Mouse (Mus musculus): ENCODE measurements around the gene Cacng5.

The Cacng5 gene

GRCm38 (mm10) chr11:107914634-107915226, at the start of gene Cacng5:
TSS of gene Cacng5 (minus strand) at chr11:107915055.
- no peak for DNase-seq (ENCODE audit: low read depth, low spot score)

DNA sequence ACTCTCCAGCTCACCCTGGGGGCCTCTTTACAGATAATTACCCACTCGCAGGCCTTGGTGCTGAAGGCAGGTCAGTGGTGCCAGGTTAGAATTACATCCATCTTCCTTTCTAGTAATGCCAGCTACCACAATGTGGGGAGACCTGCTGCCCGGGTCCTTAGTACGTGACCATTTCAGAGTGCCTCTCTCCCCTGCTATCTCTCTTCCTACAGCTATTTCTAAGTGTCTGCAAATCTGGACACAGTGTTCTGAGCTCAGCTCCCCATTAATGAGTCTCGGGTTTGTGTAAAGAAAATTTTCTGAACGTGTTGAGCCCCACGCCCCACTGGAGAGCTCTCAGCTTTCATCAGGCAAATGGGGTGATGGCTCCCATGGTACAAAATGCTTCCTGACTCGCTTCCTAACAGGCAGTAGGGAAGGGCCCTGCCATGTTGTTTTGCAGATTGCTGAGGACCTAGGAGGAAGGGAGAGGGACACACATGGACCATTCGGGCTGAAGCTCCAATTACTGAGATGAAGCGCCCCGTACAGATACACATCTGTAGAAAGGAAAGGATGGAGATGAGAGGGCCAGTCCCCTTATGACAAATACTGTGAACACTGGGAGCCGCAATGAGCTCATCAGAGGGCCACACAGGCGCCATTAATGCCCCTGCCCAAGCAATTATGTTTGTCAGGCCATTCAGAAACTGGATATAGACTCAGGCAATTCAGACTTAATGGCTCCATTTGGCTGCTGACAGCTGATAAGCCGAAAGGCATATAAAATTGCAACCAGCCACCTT, 42.9 kb upstream of the Cacng5 start:
- no peak for DNase-seq (ENCODE audit: low read depth, low spot score)

GRCm38 (mm10) chr11:107955191-107956062, 40.6 kb upstream of the Cacng5 start:
- DNase-seq (ENCODE audit: low read depth, low spot score) = no peak

DNA sequence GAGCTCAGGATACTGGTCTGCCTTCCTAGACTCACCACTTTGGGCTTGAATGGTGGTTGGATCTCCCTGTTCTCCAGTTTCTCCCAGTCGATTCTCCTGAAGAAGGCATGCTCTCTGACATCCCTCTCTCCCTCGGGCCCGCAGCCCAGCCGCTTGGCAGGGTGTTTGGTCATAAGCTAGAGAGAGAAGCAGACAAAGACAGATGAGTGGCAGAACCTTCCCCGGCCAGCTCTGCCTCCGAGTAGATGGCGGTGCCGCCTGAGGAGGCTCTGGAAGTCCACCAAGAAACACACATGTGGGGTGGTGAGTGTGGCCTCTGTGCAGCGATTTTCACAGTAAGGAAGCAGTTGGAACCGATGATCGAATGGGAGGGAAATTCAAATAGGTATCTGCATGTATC, 36.6 kb upstream of the Cacng5 start:
- DNase-seq (ENCODE audit: low read depth, low spot score) = no peak

DNA sequence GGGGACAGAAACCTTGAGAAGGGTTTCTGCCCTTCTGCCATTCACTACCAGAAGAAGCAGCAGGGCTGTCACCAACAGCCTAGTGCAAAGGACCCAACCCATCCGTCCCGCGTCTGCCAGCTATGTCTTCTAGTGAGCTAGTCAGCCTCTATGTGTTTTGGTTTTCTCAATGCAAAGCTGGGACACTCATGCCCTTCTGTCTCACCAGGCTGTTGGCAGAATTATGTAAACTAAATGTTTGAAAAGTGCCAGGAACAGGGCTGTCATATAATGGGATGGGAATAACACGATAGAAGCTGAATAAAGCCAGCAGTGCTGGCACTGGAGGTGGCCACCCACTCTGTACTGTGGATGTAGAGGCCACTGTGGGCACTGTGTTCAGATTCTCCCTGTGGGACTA, 35.8 kb upstream of the Cacng5 start:
- DNase-seq (ENCODE audit: low read depth, low spot score) = no peak

DNA sequence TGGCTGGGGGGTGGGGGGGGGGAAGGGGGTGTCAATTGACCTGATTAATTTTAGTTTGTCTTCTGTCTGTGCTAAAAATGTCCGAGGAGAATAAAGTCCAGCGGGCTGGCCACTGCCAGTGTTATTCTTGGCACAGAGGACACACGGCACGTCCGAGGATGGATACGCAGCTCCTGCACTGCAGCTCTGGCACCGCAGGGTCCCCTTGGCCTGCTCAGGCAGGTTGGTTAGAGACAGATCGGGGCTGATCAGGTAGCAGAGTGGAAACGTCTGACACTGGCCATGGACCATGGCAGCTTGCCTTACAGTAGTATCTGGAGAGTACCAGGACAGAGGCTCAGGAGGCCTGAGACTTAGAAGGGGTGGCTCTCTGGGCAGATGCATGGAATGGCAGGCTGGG, 35.4 kb upstream of the Cacng5 start:
- DNase-seq (ENCODE audit: low read depth, low spot score) = no peak

DNA sequence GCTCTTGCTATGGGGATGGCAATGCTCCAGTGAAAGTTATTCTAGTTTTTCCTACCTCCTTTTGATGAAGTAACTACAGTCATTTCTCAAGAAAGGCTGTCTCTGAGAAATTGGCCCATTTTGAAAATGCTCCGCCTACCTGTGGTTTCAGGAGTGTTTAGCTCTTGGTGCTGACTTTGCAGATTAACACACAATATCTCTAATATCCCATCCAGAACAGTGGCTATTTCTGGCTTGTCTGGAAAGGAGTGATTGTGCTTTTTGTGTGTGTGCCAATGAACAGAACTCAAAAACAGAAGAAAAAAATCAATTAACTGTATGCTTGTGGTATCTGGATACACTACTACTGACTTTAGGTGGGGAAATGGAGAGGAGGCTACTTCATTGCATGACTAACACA, 33.1 kb upstream of the Cacng5 start:
- DNase-seq (ENCODE audit: low read depth, low spot score) = no peak

- no peak for DNase-seq (ENCODE audit: low read depth, low spot score)
Observed at GRCm38 (mm10) chr11:107946823-107947222, 32.0 kb upstream of the Cacng5 start.

- no peak for DNase-seq (ENCODE audit: low read depth, low spot score)
Observed at GRCm38 (mm10) chr11:107936929-107937328, 22.1 kb upstream of the Cacng5 start.

DNA sequence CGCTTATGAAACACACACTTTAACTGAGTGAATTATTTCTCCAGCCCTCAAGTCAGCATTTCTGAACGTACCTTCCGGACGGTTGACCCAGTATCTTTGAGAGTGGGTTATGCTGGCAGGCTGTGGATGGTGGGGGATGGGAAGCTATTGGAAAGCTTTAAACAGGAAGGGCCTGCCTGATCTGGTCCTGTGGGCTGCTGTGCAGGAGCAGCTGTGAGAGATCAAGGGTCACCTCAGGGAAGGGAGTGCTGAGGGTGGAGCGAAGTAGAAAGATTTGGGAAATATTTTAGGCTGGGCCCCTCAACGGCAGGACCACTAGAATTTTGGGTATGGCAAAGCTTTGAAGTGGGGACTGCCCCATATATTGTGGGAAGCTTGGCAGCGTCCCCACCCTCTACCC, 16.9 kb upstream of the Cacng5 start:
- DNase-seq (ENCODE audit: low read depth, low spot score) = no peak

GRCm38 (mm10) chr11:107931288-107931687, 16.4 kb upstream of the Cacng5 start:
- no peak for DNase-seq (ENCODE audit: low read depth, low spot score)

- DNase-seq (ENCODE audit: low read depth, low spot score) = no peak
Observed at GRCm38 (mm10) chr11:107929712-107930111, 14.9 kb upstream of the Cacng5 start.

- no peak for DNase-seq (ENCODE audit: low read depth, low spot score)
Observed at GRCm38 (mm10) chr11:107919852-107920508, 5.1 kb upstream of the Cacng5 start.

GRCm38 (mm10) chr11:107917721-107918235, 2.9 kb upstream of the Cacng5 start:
- DNase-seq (ENCODE audit: low read depth, low spot score) = no peak

GRCm38 (mm10) chr11:107913317-107913716, 1.5 kb downstream of the Cacng5 start:
- no peak for DNase-seq (ENCODE audit: low read depth, low spot score)

- DNase-seq (ENCODE audit: low read depth, low spot score) = no peak
Observed at GRCm38 (mm10) chr11:107905364-107905763, 9.5 kb downstream of the Cacng5 start.

DNA sequence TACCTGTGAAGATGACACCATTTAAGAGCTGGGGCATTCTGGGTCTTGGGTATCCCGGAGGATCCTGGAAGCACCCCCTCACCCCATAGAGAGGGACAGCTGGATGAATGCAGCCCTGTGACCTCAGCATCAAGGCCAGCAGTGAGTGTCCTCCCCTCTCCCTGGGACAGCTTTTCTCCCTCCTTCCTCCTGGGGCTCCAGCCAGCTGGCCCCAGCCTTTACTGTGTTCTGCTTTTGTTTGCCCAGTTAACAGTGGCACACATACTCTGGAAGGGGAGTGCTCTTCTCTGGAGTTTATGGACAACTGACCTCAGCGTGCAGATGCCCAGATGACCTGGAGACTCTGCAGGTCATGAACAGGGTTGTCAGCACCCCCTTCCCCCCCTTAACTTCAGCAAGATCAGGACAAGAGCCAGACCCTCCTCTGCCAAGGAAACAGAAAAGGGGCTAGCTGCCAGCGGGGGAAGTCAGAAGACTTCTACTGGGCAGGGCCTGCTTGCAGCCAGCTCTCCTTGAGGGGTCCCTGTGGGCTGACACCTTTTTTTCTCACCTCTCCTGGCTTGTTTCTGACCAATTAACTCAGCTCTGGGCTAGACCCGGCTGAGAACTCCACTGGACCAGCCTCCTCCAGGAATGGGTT, 10.8 kb downstream of the Cacng5 start:
- DNase-seq (ENCODE audit: low read depth, low spot score) = no peak

DNA sequence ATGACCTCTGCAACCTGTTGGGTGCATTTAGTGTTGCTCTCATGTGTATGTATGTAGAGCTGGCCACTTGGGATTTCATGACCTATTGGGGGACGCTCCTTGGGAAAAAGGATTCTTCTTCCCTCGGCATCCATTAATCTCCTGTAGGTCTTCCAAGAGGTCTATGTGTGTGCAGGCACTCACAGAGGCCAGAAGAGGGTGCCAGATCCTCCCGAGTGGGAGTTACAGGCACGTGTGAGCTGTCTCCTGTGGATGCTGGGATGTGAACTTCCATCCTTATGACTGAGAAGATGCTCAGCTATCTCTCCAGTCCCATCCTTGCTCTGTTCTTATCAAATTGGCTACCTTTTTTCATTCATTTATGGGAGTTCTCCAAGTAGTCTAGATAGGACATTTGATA, 14.4 kb downstream of the Cacng5 start:
- no peak for DNase-seq (ENCODE audit: low read depth, low spot score)

GRCm38 (mm10) chr11:107898698-107899097, 16.2 kb downstream of the Cacng5 start:
- no peak for DNase-seq (ENCODE audit: low read depth, low spot score)

- DNase-seq (ENCODE audit: low read depth, low spot score) = no peak
Observed at GRCm38 (mm10) chr11:107895635-107896034, 19.2 kb downstream of the Cacng5 start.

DNA sequence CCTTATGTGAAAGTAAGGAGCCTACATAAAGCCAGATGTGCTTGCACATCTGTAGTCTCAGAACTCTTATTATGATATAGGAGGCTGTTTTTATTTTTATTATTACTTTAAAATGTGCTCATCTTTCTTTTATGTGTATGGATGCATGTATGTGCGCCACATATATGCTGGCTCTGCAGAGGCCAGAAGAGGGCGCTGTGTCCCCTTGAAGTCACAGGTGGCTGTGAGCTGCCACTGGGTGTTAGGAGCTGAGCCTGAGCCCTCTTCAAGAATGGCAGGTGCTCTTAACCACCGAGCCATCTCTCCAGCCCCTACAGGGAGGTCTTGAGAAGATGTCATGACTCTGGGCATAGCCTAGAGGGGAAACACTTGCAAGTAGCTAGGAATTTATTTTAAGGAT, 23.5 kb downstream of the Cacng5 start:
- no peak for DNase-seq (ENCODE audit: low read depth, low spot score)
